Comparison of ENCODE assay signal across 9 mouse cellular contexts in genomic region chr8:105484392-105484791, GRCm38 (mm10). TPM values are rescaled to one million over a fixed set of nuclear protein-coding genes. Genes with fewer than 3 reads are reported as not detected.
DNase-seq lines count a peak whose midpoint lies in the region; ATAC-seq lines count a peak whose summit lies in the region.
"Had no signal": no experiment of that assay in that cellular context is flagged by ENCODE, and none has a peak within 500 bp of the region (broad histone marks: within the 10 kb centered on the region; RNA-seq: fewer than 3 reads in every experiment).

No protein-coding gene starts in this region.

- 0 out of 2 replicates have a peak, but pooled peaks have one; percentile 59 for ATAC-seq in common myeloid progenitor, adult 5-6 weeks (replicated peaks; ENCODE audit: low read depth, poor library complexity, severe bottlenecking)
- ATAC-seq in granulocyte monocyte progenitor cell, adult 5-6 weeks (replicated peaks; ENCODE audit: poor library complexity, severe bottlenecking), result peak; percentile 54; the same call in 1 of the 2 replicates

- 0 out of 2 replicates have a peak, but pooled peaks cover 5% of the 10 kb centered on the region for H3K36me3 ChIP-seq in midbrain, embryonic 10.5 days

- peak overlapping the region; percentile 75; the same call in 1 of the 2 replicates for H3K27ac ChIP-seq in midbrain, embryonic 10.5 days (replicated peaks)
- H3K27ac ChIP-seq: heart, embryonic 13.5 days had no signal

- H3K9me3 ChIP-seq in midbrain, embryonic 10.5 days (replicated peaks), result no peaks in the 10 kb centered on the region
- H3K9me3 ChIP-seq: heart, embryonic 13.5 days had no signal

- no peaks in the 10 kb centered on the region for H3K27me3 ChIP-seq in midbrain, embryonic 10.5 days (ENCODE audit: low read depth, poor library complexity, severe bottlenecking)
- H3K27me3 ChIP-seq: heart, embryonic 13.5 days had no signal

- DNase-seq in urinary bladder, postnatal 14 days (ENCODE audit: low spot score), result peak; percentile 70
- DNase-seq in urinary bladder, postnatal 25 days (ENCODE audit: low spot score), result no peak
- peak; percentile 85 to 86 for DNase-seq in kidney, postnatal 25 days
- DNase-seq in midbrain, embryonic 10.5 days (ENCODE audit: low spot score), result peak; percentile 83
- peak; percentile 74 for DNase-seq in yolk sac, embryonic 10.5 days (ENCODE audit: low spot score)
- no peak for DNase-seq in layer of hippocampus, postnatal 14 days (ENCODE audit: low spot score in 2 of 2)

- H3K4me1 ChIP-seq in midbrain, embryonic 10.5 days, result peaks cover 33% of the 10 kb centered on the region

- peak overlapping the region; percentile 2; the same call in 1 of the 2 replicates for H3K4me3 ChIP-seq in midbrain, embryonic 10.5 days
- H3K4me3 ChIP-seq: heart, embryonic 13.5 days had no signal

- WGBS in midbrain, embryonic 10.5 days, result 19% methylated on average over 2 of the region's 2 CpGs

RNA-seq across cellular contexts. Expression of gene Zdhhc1, which starts 12.3 kb away (rescaled TPM):
- total RNA-seq in common myeloid progenitor, adult 5-6 weeks (2017), result 2.4 and 3.5 TPM in 2 replicates
- total RNA-seq in granulocyte monocyte progenitor cell, adult 5-6 weeks (2014; fragmentation: Nextera tagmentation), result 1.8 and 10.4 TPM in 2 replicates
- total RNA-seq in granulocyte monocyte progenitor cell, adult 5-6 weeks (2017), result 3.6 and 4.6 TPM in 2 replicates
- 18.6 and 24.0 TPM in 2 replicates for polyA plus RNA-seq in midbrain, embryonic 10.5 days (2016; fragmentation: Nextera tagmentation; extraction: Ambion mirVana)
- total RNA-seq in layer of hippocampus, postnatal 14 days (2021), result 10 to 100 TPM; 20.8 to 22.4 TPM

RNA-seq across cellular contexts. Expression of gene Tppp3, which starts 13.1 kb away (rescaled TPM):
- total RNA-seq in common myeloid progenitor, adult 5-6 weeks (2017), result not detected in 2 replicates
- not detected in 2 replicates for total RNA-seq in granulocyte monocyte progenitor cell, adult 5-6 weeks (2014; fragmentation: Nextera tagmentation)
- total RNA-seq in granulocyte monocyte progenitor cell, adult 5-6 weeks (2017), result not detected in 2 replicates
- polyA plus RNA-seq in midbrain, embryonic 10.5 days (2016; fragmentation: Nextera tagmentation; extraction: Ambion mirVana), result 94.4 and 100.0 TPM in 2 replicates
- 10 to 100 TPM; 29.0 to 30.2 TPM for total RNA-seq in layer of hippocampus, postnatal 14 days (2021)

RNA-seq across cellular contexts. Expression of gene Hsd11b2, which starts 34.2 kb away (rescaled TPM):
- not detected in 2 replicates for total RNA-seq in common myeloid progenitor, adult 5-6 weeks (2017)
- not detected in 2 replicates for total RNA-seq in granulocyte monocyte progenitor cell, adult 5-6 weeks (2014; fragmentation: Nextera tagmentation)
- not detected in 2 replicates for total RNA-seq in granulocyte monocyte progenitor cell, adult 5-6 weeks (2017)
- 28.8 and 30.2 TPM in 2 replicates for polyA plus RNA-seq in midbrain, embryonic 10.5 days (2016; fragmentation: Nextera tagmentation; extraction: Ambion mirVana)
- total RNA-seq in layer of hippocampus, postnatal 14 days (2021), result under 1 TPM; 0.18 to 0.21 TPM

Comparison
In these comparisons a context has a peak if more than half of its experiments do, and no peak if none do; other contexts are left out.
1. DNase-seq: peak in urinary bladder, postnatal 14 days (single experiment), kidney, postnatal 25 days (2 of 2), midbrain, embryonic 10.5 days (single experiment) and yolk sac, embryonic 10.5 days (single experiment); none in urinary bladder, postnatal 25 days (single experiment) and layer of hippocampus, postnatal 14 days (0 of 2).
2. RNA of gene Tppp3, which starts 13.1 kb away (total RNA-seq): 29.0 to 30.2 TPM in layer of hippocampus, postnatal 14 days; not detected in common myeloid progenitor, adult 5-6 weeks and not detected in granulocyte monocyte progenitor cell, adult 5-6 weeks; every median in the first group is over 10 times any median in the second.